Mouse (Mus musculus): ENCODE data around the gene Adgrf3.
A peak's percentile ranks its signal among the peaks of the same experiment; 100 is the strongest.

Gene Adgrf3

GRCm38 (mm10) chr5:30201521-30201920 lies 4.0 kb downstream of the Adgrf3 start:
- peak in 1 of 2 experiments; percentile 18 for DNase-seq

GRCm38 (mm10) chr5:30198257-30198656 lies 7.3 kb downstream of the Adgrf3 start:
- no peak for DNase-seq

- DNase-seq, result no peak
Measured at GRCm38 (mm10) chr5:30195340-30195739, 10.2 kb downstream of the Adgrf3 start.

GRCm38 (mm10) chr5:30192452-30192851 lies 13.1 kb downstream of the Adgrf3 start:
- DNase-seq, result peak in 1 of 2 experiments; percentile 10

- DNase-seq, result no peak
Measured at GRCm38 (mm10) chr5:30187687-30188485, 17.6 kb downstream of the Adgrf3 start.

GRCm38 (mm10) chr5:30175811-30176210 lies 29.7 kb downstream of the Adgrf3 start:
- DNase-seq, result no peak

GRCm38 (mm10) chr5:30172931-30173692 lies 32.4 kb downstream of the Adgrf3 start:
- no peak for DNase-seq

GRCm38 (mm10) chr5:30172115-30172514 lies 33.4 kb downstream of the Adgrf3 start:
- DNase-seq, result no peak

- no peak for DNase-seq
Measured at GRCm38 (mm10) chr5:30170303-30170940, 35.1 kb downstream of the Adgrf3 start.

- no peak for DNase-seq
Measured at GRCm38 (mm10) chr5:30165234-30165946, 40.1 kb downstream of the Adgrf3 start.

- no peak for DNase-seq
Measured at GRCm38 (mm10) chr5:30162339-30162738, 43.2 kb downstream of the Adgrf3 start.

GRCm38 (mm10) chr5:30161836-30162235 lies 43.7 kb downstream of the Adgrf3 start:
- DNase-seq, result no peak

GRCm38 (mm10) chr5:30159601-30160000 lies 45.9 kb downstream of the Adgrf3 start:
- DNase-seq, result no peak

- no peak for DNase-seq
Measured at GRCm38 (mm10) chr5:30155821-30156629, 49.5 kb downstream of the Adgrf3 start.

- no peak for DNase-seq
Measured at GRCm38 (mm10) chr5:30155395-30155792, 50.1 kb downstream of the Adgrf3 start.

- peak; percentile 91 to 93 for DNase-seq
Measured at GRCm38 (mm10) chr5:30154474-30155394, 50.8 kb downstream of the Adgrf3 start, which contains the start of the genes Hadha and Hadhb. Hadha (minus strand) TSS chr5:30155162. Hadhb (plus strand) TSS chr5:30155248.

GRCm38 (mm10) chr5:30154013-30154412 lies 51.5 kb downstream of the Adgrf3 start:
- no peak for DNase-seq

- DNase-seq, result no peak
Measured at GRCm38 (mm10) chr5:30153222-30153621, 52.3 kb downstream of the Adgrf3 start.

GRCm38 (mm10) chr5:30152413-30152812 lies 53.1 kb downstream of the Adgrf3 start:
- DNase-seq, result peak; percentile 17 to 59

GRCm38 (mm10) chr5:30152007-30152406 lies 53.5 kb downstream of the Adgrf3 start:
- DNase-seq, result peak; percentile 49 to 72
